26 mouse cellular contexts compared by ENCODE assay signal in genomic region chr2:62498086-62498485, GRCm38 (mm10). TPM values are rescaled to one million over a fixed set of nuclear protein-coding genes. Genes with fewer than 3 reads are reported as not detected.
DNase-seq lines count a peak whose midpoint lies in the region; ATAC-seq and TF ChIP-seq lines count a peak whose summit lies in the region.
"Had no signal": no experiment of that assay in that cellular context is flagged by ENCODE, and none has a peak within 500 bp of the region (broad histone marks: within the 10 kb centered on the region; RNA-seq: fewer than 3 reads in every experiment).

No protein-coding gene starts in this region.

- H3K36me3 ChIP-seq in forebrain, embryonic 13.5 days (ENCODE audit: poor library complexity, severe bottlenecking) = no peaks in the 10 kb centered on the region
- no peaks in the 10 kb centered on the region for H3K36me3 ChIP-seq in forebrain, postnatal 0 days (ENCODE audit: insufficient read depth)
- H3K36me3 ChIP-seq in forebrain, embryonic 15.5 days = no peaks in the 10 kb centered on the region
- H3K36me3 ChIP-seq in forebrain, embryonic 12.5 days (replicated peaks) = no peaks in the 10 kb centered on the region
- H3K36me3 ChIP-seq: embryonic facial prominence, embryonic 13.5 days; embryonic facial prominence, embryonic 15.5 days; G1E had no signal

- no peak for TF ChIP-seq CTCF in forebrain, postnatal 0 days (IDR thresholded peaks at IDR 0.05; ENCODE audit: low read depth)
- TF ChIP-seq CTCF in brain, embryonic 14.5 days (IDR thresholded peaks at IDR 0.05; ENCODE audit: borderline replicate concordance, extremely low read depth, insufficient read depth, insufficient read length) = no peak

- DNase-seq in forebrain, postnatal 0 days = no peak
- peak; percentile 69 for DNase-seq in brain, embryonic 14.5 days (ENCODE audit: low read depth)
- DNase-seq: adrenal gland, adult 8-10 months; adrenal gland, postnatal 14 days; adrenal gland, postnatal 36 days; B cell, adult 2 months; cerebellum, adult 11 months; cerebellum, adult 18-20 months; cerebellum, adult 8-10 months; cerebellum, adult 9-11 months; cerebellum, postnatal 36 days; embryo, embryonic 11 days had no signal

- peak; percentile 46; the same call in 1 of the 2 replicates for ATAC-seq in forebrain, embryonic 13.5 days
- no peak; the same call in 1 of the 2 replicates for ATAC-seq in forebrain, postnatal 0 days
- no peak; the same call in 1 of the 2 replicates for ATAC-seq in forebrain, embryonic 15.5 days (replicated peaks)
- ATAC-seq in forebrain, embryonic 12.5 days (ENCODE audit: low FRiP score) = no peak
- ATAC-seq: activated CD4-positive, CD25-positive, alpha-beta regulatory T cell, adult 4 months; CD4-positive, CD25-positive, alpha-beta regulatory T cell, adult 4 months; Patski had no signal

- H3K4me3 ChIP-seq in forebrain, embryonic 13.5 days = no peak overlapping the region
- no peak overlapping the region for H3K4me3 ChIP-seq in forebrain, postnatal 0 days (ENCODE audit: low read depth, low read length)
- no peak overlapping the region for H3K4me3 ChIP-seq in forebrain, embryonic 15.5 days
- no peak overlapping the region for H3K4me3 ChIP-seq in forebrain, embryonic 12.5 days (replicated peaks)
- H3K4me3 ChIP-seq: embryonic facial prominence, embryonic 13.5 days; embryonic facial prominence, embryonic 15.5 days; erythroblast, embryonic 14.5 days had no signal

- H3K4me2 ChIP-seq in forebrain, embryonic 13.5 days = no peak overlapping the region
- no peak overlapping the region for H3K4me2 ChIP-seq in forebrain, postnatal 0 days (ENCODE audit: low read depth)
- H3K4me2 ChIP-seq in forebrain, embryonic 15.5 days (replicated peaks) = no peak overlapping the region
- no peak overlapping the region for H3K4me2 ChIP-seq in forebrain, embryonic 12.5 days
- H3K4me2 ChIP-seq: embryonic facial prominence, embryonic 13.5 days; embryonic facial prominence, embryonic 15.5 days had no signal

- H3K4me1 ChIP-seq in forebrain, embryonic 13.5 days = peaks cover 17% of the 10 kb centered on the region
- 0 out of 2 replicates have a peak, but pooled peaks cover 7% of the 10 kb centered on the region for H3K4me1 ChIP-seq in forebrain, postnatal 0 days (ENCODE audit: insufficient read depth)
- H3K4me1 ChIP-seq in forebrain, embryonic 15.5 days = peaks cover 25% of the 10 kb centered on the region
- peaks cover 2% of the 10 kb centered on the region; the same call in 1 of the 2 replicates for H3K4me1 ChIP-seq in forebrain, embryonic 12.5 days
- H3K4me1 ChIP-seq: embryonic facial prominence, embryonic 13.5 days; embryonic facial prominence, embryonic 15.5 days had no signal

- H3K9me3 ChIP-seq in forebrain, embryonic 13.5 days (replicated peaks) = no peaks in the 10 kb centered on the region
- no peaks in the 10 kb centered on the region for H3K9me3 ChIP-seq in forebrain, postnatal 0 days (ENCODE audit: low read length)
- no peaks in the 10 kb centered on the region for H3K9me3 ChIP-seq in forebrain, embryonic 15.5 days
- no peaks in the 10 kb centered on the region for H3K9me3 ChIP-seq in forebrain, embryonic 12.5 days
- H3K9me3 ChIP-seq: embryonic facial prominence, embryonic 13.5 days; embryonic facial prominence, embryonic 15.5 days had no signal

- no peak for TF ChIP-seq POLR2A in brain, embryonic 14.5 days (IDR thresholded peaks at IDR 0.05; ENCODE audit: borderline replicate concordance, extremely low read depth, insufficient read depth, insufficient read length, poor library complexity, severe bottlenecking)

- no peaks in the 10 kb centered on the region for H3K27me3 ChIP-seq in forebrain, embryonic 13.5 days
- no peaks in the 10 kb centered on the region for H3K27me3 ChIP-seq in forebrain, postnatal 0 days (ENCODE audit: insufficient read depth, low read length)
- no peaks in the 10 kb centered on the region for H3K27me3 ChIP-seq in forebrain, embryonic 15.5 days
- no peaks in the 10 kb centered on the region for H3K27me3 ChIP-seq in forebrain, embryonic 12.5 days
- H3K27me3 ChIP-seq: CH12.LX; embryonic facial prominence, embryonic 13.5 days; embryonic facial prominence, embryonic 15.5 days had no signal

- H3K27ac ChIP-seq in forebrain, embryonic 13.5 days = peak overlapping the region; percentile 35; the same call in 1 of the 2 replicates
- H3K27ac ChIP-seq in forebrain, postnatal 0 days (ENCODE audit: low read depth, low read length) = no peak overlapping the region
- H3K27ac ChIP-seq in forebrain, embryonic 15.5 days (replicated peaks) = peak overlapping the region; percentile 43; the same call in 1 of the 2 replicates
- H3K27ac ChIP-seq in forebrain, embryonic 12.5 days = no peak overlapping the region
- H3K27ac ChIP-seq: embryonic facial prominence, embryonic 13.5 days; embryonic facial prominence, embryonic 15.5 days had no signal

- no peak overlapping the region for H3K9ac ChIP-seq in forebrain, embryonic 13.5 days
- no peak overlapping the region for H3K9ac ChIP-seq in forebrain, postnatal 0 days
- no peak overlapping the region for H3K9ac ChIP-seq in forebrain, embryonic 15.5 days (replicated peaks)
- no peak overlapping the region for H3K9ac ChIP-seq in forebrain, embryonic 12.5 days
- H3K9ac ChIP-seq: embryonic facial prominence, embryonic 13.5 days; embryonic facial prominence, embryonic 15.5 days had no signal

- 37% methylated on average over 4 of the region's 4 CpGs for WGBS in forebrain, embryonic 13.5 days
- WGBS in forebrain, postnatal 0 days = 23% methylated on average over 4 of the region's 4 CpGs
- 20% methylated on average over 4 of the region's 4 CpGs for WGBS in forebrain, embryonic 15.5 days
- WGBS in forebrain, embryonic 12.5 days = 49% methylated on average over 4 of the region's 4 CpGs

RNA-seq across cellular contexts. Expression of gene Gcg, which starts 14.6 kb away (rescaled TPM):
- 1.4 and 1.9 TPM in 2 replicates for polyA plus RNA-seq in forebrain, embryonic 13.5 days (2015; fragmentation: Nextera tagmentation; extraction: Ambion mirVana)
- total RNA-seq in forebrain, postnatal 0 days (2014; rRNA removed) = 1.0 and 1.2 TPM in 2 replicates
- 0.33 and 1.3 TPM in 2 replicates for polyA plus RNA-seq in forebrain, postnatal 0 days (2015; fragmentation: Nextera tagmentation; extraction: Ambion mirVana)
- 3.5 and 3.8 TPM in 2 replicates for polyA plus RNA-seq in forebrain, embryonic 15.5 days (2015; fragmentation: Nextera tagmentation; extraction: Ambion mirVana)
- polyA plus RNA-seq in forebrain, embryonic 12.5 days (2016; fragmentation: Nextera tagmentation; extraction: Ambion mirVana) = 0.65 and 1.1 TPM in 2 replicates
- 1.0 and 2.1 TPM in 2 replicates for polyA plus RNA-seq in brain, embryonic 14.5 days (2012; rRNA removed)
- total RNA-seq: adrenal gland, adult 18-20 months; adrenal gland, adult 8-10 months; adrenal gland, postnatal 14 days; adrenal gland, postnatal 36 days; common myeloid progenitor, adult 5-6 weeks had no signal
- polyA plus RNA-seq: activated CD4-positive, CD25-positive, alpha-beta regulatory T cell, adult 4 months; CD4-positive, CD25-positive, alpha-beta regulatory T cell, adult 4 months; embryonic facial prominence, embryonic 11.5 days; embryonic facial prominence, embryonic 13.5 days; embryonic facial prominence, embryonic 15.5 days; erythroblast, embryonic 14.5 days; Patski had no signal

Comparison
In these comparisons a context has a peak if more than half of its experiments do, and no peak if none do; other contexts are left out.
1. H3K27ac ChIP-seq: peak in forebrain, embryonic 13.5 days (single experiment) and forebrain, embryonic 15.5 days (single experiment); none in forebrain, postnatal 0 days (single experiment) and forebrain, embryonic 12.5 days (single experiment).